ENCODE assay signal across 7 mouse cellular contexts in the genomic region with DNA sequence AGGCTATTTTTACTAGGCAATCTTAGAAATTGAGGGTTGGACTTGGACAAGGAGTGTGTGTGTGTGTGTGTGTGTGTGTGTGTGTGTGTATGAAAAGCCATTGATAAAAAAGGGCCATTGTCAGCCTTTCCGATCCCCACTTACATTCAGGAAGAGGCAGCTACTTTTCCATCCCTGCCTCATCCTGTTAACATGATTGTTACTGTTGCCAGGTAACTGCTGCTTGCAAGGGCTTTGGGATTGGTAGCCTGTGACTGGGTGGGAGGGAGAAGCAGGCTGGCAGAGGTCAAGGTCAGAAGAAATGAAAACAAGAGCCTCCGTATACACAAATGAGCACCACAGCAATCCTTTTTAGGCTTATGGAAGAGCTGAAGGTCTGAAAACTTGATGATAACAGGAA. TPM values are rescaled to one million over a fixed set of nuclear protein-coding genes. Genes with fewer than 3 reads are reported as not detected.
DNase-seq lines count a peak whose midpoint lies in the region; ATAC-seq and TF ChIP-seq lines count a peak whose summit lies in the region.

No protein-coding gene starts in this region.

- no peak overlapping the region for H3K9ac ChIP-seq in heart, embryonic 15.5 days
- no peak overlapping the region for H3K9ac ChIP-seq in limb, embryonic 14.5 days (ENCODE audit: low read depth, low read length, severe bottlenecking)

- no peak for TF ChIP-seq POLR2A in limb, embryonic 14.5 days (IDR thresholded peaks at IDR 0.05; ENCODE audit: borderline replicate concordance, extremely low read depth, insufficient read depth, insufficient read length)

- peak; percentile 45 for DNase-seq in WW6 (ENCODE audit: low read depth, low spot score)
- DNase-seq in embryo, embryonic 10.5 days (ENCODE audit: low spot score), result peak; percentile 84
- peak; percentile 9 for DNase-seq in limb, embryonic 14.5 days (ENCODE audit: low spot score)
- DNase-seq in retina, postnatal 1 day, result peak; percentile 94
- no peak for DNase-seq in B cell, adult 2 months
- DNase-seq in thymus, postnatal 36 days, result no peak

- no peaks in the 10 kb centered on the region for H3K36me3 ChIP-seq in heart, embryonic 15.5 days
- H3K36me3 ChIP-seq in limb, embryonic 14.5 days (ENCODE audit: control insufficient read depth, insufficient read depth, low read length), result no peaks in the 10 kb centered on the region

- 25% methylated on average over 2 of the region's 2 CpGs for WGBS in heart, embryonic 15.5 days
- 27% methylated on average over 2 of the region's 2 CpGs for WGBS in limb, embryonic 14.5 days

- no peak overlapping the region for H3K4me2 ChIP-seq in heart, embryonic 15.5 days
- H3K4me2 ChIP-seq in limb, embryonic 14.5 days (replicated peaks; ENCODE audit: low read depth, low read length, severe bottlenecking), result no peak overlapping the region

- no peaks in the 10 kb centered on the region for H3K27me3 ChIP-seq in heart, embryonic 15.5 days
- H3K27me3 ChIP-seq in limb, embryonic 14.5 days (ENCODE audit: control insufficient read depth, insufficient read depth, low read length), result no peaks in the 10 kb centered on the region

- no peak overlapping the region for H3K4me3 ChIP-seq in heart, embryonic 15.5 days
- no peak overlapping the region for H3K4me3 ChIP-seq in limb, embryonic 14.5 days (replicated peaks; ENCODE audit: low read length)

- H3K4me1 ChIP-seq in heart, embryonic 15.5 days (replicated peaks), result peaks cover 21% of the 10 kb centered on the region
- H3K4me1 ChIP-seq in limb, embryonic 14.5 days (ENCODE audit: control insufficient read depth, insufficient read depth, low read length), result no peaks in the 10 kb centered on the region

- H3K27ac ChIP-seq in heart, embryonic 15.5 days, result peak overlapping the region; percentile 60; the same call in 1 of the 2 replicates
- no peak overlapping the region for H3K27ac ChIP-seq in limb, embryonic 14.5 days (replicated peaks; ENCODE audit: low read depth, low read length)

- peak; percentile 83 for ATAC-seq in heart, embryonic 15.5 days (replicated peaks; ENCODE audit: insufficient number of reproducible peaks, insufficient read depth, low FRiP score, low read depth)
- ATAC-seq in limb, embryonic 14.5 days (ENCODE audit: low FRiP score, low read depth), result no peak

- no peaks in the 10 kb centered on the region for H3K9me3 ChIP-seq in heart, embryonic 15.5 days (replicated peaks)
- H3K9me3 ChIP-seq in limb, embryonic 14.5 days (ENCODE audit: control insufficient read depth, low read length), result no peaks in the 10 kb centered on the region

RNA-seq across cellular contexts. Expression of a gene that starts 48.9 kb away (rescaled TPM):
- 5.2 and 7.2 TPM in 2 replicates for polyA plus RNA-seq in heart, embryonic 15.5 days (2015; fragmentation: Nextera tagmentation; extraction: Ambion mirVana)
- 6.4 and 7.1 TPM in 2 replicates for polyA plus RNA-seq in limb, embryonic 14.5 days (2012; rRNA removed)
- 12.0 and 12.9 TPM in 2 replicates for polyA plus RNA-seq in limb, embryonic 14.5 days (2014; fragmentation: Nextera tagmentation; extraction: Ambion mirVana)

RNA-seq across cellular contexts. Expression of a gene that starts 54.1 kb away (rescaled TPM):
- 0.19 and 0.24 TPM in 2 replicates for polyA plus RNA-seq in heart, embryonic 15.5 days (2015; fragmentation: Nextera tagmentation; extraction: Ambion mirVana)
- 1.9 and 2.3 TPM in 2 replicates for polyA plus RNA-seq in limb, embryonic 14.5 days (2012; rRNA removed)
- 1.1 and 1.3 TPM in 2 replicates for polyA plus RNA-seq in limb, embryonic 14.5 days (2014; fragmentation: Nextera tagmentation; extraction: Ambion mirVana)

Comparison
In these comparisons a context has a peak if more than half of its experiments do, and no peak if none do; other contexts are left out.
1. DNase-seq: peak in WW6 (single experiment), embryo, embryonic 10.5 days (single experiment), limb, embryonic 14.5 days (single experiment) and retina, postnatal 1 day (single experiment); none in B cell, adult 2 months (0 of 2) and thymus, postnatal 36 days (0 of 2).